Mouse (Mus musculus) thymus, adult 2 months (tissue): ENCODE data around the gene Daam2. TPM values are rescaled to one million over a fixed set of nuclear protein-coding genes. Genes with fewer than 3 reads are reported as not detected.

ENCODE experiments used
- DNase-seq: peaks from one replicate; pipeline ENCODE4 v3.0.0; 2021
- H3K27ac ChIP-seq: fragments of 200-500 bp; 2 replicates; pipeline ENCODE4 v1.5.1; 2012; ENCODE audit warnings: low read length, control low read depth; ENCODE audit not compliant: control insufficient read depth, insufficient read depth
- H3K27me3 ChIP-seq: fragments of 200-500 bp; 2 replicates; pipeline ENCODE4 v1.6.1; 2012; ENCODE audit warnings: mild to moderate bottlenecking, low read length, moderate library complexity, mixed read lengths; ENCODE audit not compliant: control insufficient read depth, insufficient read depth
- H3K36me3 ChIP-seq: fragments of 200-500 bp; 2 replicates; pipeline ENCODE4 v1.6.1; 2012; ENCODE audit warnings: mild to moderate bottlenecking, low read length, moderate library complexity; ENCODE audit not compliant: control insufficient read depth, insufficient read depth
- H3K4me1 ChIP-seq: fragments of 200-500 bp; replicated peaks from 2 replicates; pipeline ENCODE4 v1.6.1; 2012; ENCODE audit warnings: low read length; ENCODE audit not compliant: control insufficient read depth, insufficient read depth
- H3K4me3 ChIP-seq: fragments of 200-500 bp; 2 replicates; pipeline ENCODE4 v1.5.1; 2012; ENCODE audit warnings: mild to moderate bottlenecking, low read length, control low read depth, moderate library complexity; ENCODE audit not compliant: control insufficient read depth, insufficient read depth
- CTCF ChIP-seq: fragments of 200-500 bp; IDR thresholded peaks from 2 replicates; pipeline ENCODE4 v1.5.1; 2012; ENCODE audit warnings: mild to moderate bottlenecking, control low read depth, low read length, moderate library complexity, borderline replicate concordance; ENCODE audit not compliant: control insufficient read depth, poor library complexity, insufficient read depth; ENCODE audit errors: extremely low read depth
- POLR2A ChIP-seq: fragments of 200-500 bp; IDR thresholded peaks from 2 replicates; pipeline ENCODE4 v1.6.1; 2012; ENCODE audit warnings: mild to moderate bottlenecking, low read length, control low read depth, moderate library complexity; ENCODE audit not compliant: control insufficient read depth, poor library complexity, insufficient read depth; ENCODE audit errors: extremely low read depth
- WGBS: fragments of 180-500 bp; shearing (Covaris S2); methylation state at CpG from one replicate; pipeline ENCODE4 v1.1.7; 2018; 5-methylcytosine and 5-hydroxymethylcytosine counted together
- polyA plus RNA-seq: library from polyadenylated mRNA; depleted of rRNA; stranded (reverse); fragments of >200 nt; gene quantifications from 2 replicates; pipeline ENCODE4 v1.2.3, GENCODE M21; 2012

The Daam2 gene
- polyA plus RNA-seq, 1 experiment: 0.62 TPM

DNA sequence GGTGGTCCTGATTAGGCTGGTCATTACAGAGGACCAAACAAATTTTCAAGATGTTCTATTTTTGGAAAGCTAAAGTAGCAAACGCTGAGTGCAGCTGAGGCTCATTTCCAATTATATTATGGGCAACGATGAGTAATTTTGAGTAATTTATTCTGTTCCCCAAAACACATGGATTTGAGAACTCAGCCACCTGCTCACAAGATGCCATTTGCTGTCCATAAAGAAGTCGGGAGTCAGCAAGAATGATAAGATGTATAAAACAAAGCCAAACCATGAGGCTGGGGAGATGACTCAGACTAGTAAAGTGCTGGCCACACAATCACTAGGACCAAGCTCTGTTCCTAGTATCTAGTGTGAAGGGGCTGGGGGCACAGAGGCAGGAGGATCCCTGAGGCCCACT, 79.7 kb downstream of the Daam2 start:
- no peak for DNase-seq
- no peaks in the 10 kb centered on the region for H3K27me3 ChIP-seq
- H3K27ac ChIP-seq: no peak overlapping the region
- 91% methylated on average over 3 of the region's 3 CpGs for WGBS
- TF ChIP-seq CTCF: no peak
- no peak for TF ChIP-seq POLR2A
- no peak overlapping the region for H3K4me3 ChIP-seq
- H3K36me3 ChIP-seq: no peaks in the 10 kb centered on the region
- no peaks in the 10 kb centered on the region for H3K4me1 ChIP-seq

DNA sequence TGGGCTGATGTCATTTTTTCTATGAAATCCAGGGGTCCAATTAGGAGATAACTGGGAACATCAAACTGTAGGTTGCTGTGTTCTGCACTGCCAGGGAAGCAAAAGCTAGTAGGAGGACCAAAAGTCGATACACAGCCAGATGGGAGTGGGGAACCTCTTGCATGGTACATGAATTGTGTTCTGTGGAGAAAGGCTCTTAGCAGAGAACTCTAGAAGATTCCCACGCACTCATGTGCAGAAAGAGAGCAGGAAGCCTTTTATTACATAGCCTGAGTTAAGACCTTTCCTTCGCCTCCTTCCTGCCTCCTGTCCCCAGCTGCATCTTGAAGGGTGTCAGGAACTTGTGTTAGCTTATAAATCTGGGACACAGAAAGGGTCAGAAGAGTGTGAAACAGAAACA, 82.3 kb downstream of the Daam2 start:
- TF ChIP-seq CTCF (no peak), POLR2A (no peak)
- Histone ChIP-seq H3K4me3 (no peak overlapping the region), H3K4me1 (no peaks in the 10 kb centered on the region), H3K27ac (no peak overlapping the region), H3K36me3 (no peaks in the 10 kb centered on the region), H3K27me3 (no peaks in the 10 kb centered on the region)
- 51% methylated on average over 3 of the region's 3 CpGs for WGBS
- no peak for DNase-seq

DNA sequence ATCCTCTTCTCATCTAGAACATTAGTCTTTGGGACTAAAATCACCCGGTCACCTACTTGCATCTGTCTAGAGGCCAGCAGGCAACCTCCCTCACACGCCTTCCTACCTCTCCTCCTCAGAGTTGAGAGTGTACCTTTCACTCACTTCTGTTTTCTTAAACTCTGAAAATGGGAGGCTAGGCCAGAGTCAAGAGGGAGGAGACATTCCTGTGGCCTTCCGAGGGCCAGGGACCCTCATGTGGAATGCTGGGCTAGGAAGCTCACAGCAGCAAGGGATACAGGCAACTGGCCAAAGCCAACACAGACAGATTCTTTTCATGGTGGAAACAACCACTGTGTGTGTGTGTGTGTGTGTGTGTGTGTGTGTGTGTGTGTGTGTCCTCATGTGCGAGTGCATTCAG, 86.8 kb downstream of the Daam2 start:
- H3K4me1 ChIP-seq: no peaks in the 10 kb centered on the region
- TF ChIP-seq CTCF: no peak
- TF ChIP-seq POLR2A: no peak
- no peak overlapping the region for H3K27ac ChIP-seq
- H3K36me3 ChIP-seq: no peaks in the 10 kb centered on the region
- 85% methylated on average over 4 of the region's 4 CpGs for WGBS
- DNase-seq: no peak
- no peaks in the 10 kb centered on the region for H3K27me3 ChIP-seq
- H3K4me3 ChIP-seq: no peak overlapping the region

DNA sequence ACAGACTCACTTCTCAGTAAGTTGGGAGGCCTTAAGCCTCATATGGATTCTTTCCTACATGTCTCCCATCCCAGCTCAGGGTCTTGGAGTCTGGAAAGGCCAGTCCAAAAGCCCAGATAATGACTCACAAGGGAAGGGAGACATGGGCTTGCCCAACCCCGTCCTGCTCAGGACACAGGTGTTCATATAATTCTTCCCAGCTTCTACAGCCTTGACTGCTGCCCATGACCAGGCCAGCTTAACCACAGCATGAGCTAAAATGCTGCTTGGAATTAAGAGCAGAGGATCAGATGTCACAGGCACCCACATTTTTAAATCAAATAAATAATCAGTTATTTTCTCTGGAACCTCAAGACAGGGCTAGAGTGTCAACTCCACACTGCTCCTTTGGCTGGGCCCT, 89.0 kb downstream of the Daam2 start:
- Histone ChIP-seq H3K27me3 (no peaks in the 10 kb centered on the region), H3K4me1 (no peaks in the 10 kb centered on the region), H3K27ac (no peak overlapping the region), H3K36me3 (no peaks in the 10 kb centered on the region), H3K4me3 (no peak overlapping the region)
- DNase-seq: no peak
- 89% methylated on average over 1 of the region's 1 CpGs for WGBS
- TF ChIP-seq POLR2A: no peak
- TF ChIP-seq CTCF: no peak

DNA sequence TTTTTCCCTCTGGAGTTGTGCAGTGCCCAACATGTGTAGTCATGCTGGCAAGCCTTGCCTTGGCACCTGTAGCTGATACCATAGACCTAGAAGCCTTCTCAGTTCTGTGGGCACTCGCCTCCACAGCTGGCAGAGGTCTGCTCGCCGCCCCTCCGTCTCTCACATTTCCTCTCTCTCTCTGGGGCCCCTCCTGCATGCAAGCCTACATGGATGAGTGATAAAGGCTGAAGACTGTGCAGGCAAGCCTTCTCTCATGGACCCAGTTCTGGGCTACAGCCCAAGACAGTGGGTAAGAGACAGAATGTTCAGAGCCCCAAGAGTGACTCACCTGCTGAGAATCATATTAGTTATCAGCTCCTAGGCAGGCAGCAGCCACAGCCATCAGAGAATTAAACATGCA, 90.1 kb downstream of the Daam2 start:
- Histone ChIP-seq H3K27ac (no peak overlapping the region), H3K4me3 (no peak overlapping the region), H3K27me3 (no peaks in the 10 kb centered on the region), H3K36me3 (no peaks in the 10 kb centered on the region), H3K4me1 (no peaks in the 10 kb centered on the region)
- TF ChIP-seq CTCF (no peak), POLR2A (no peak)
- WGBS: 82% methylated on average over 4 of the region's 4 CpGs
- DNase-seq: no peak

DNA sequence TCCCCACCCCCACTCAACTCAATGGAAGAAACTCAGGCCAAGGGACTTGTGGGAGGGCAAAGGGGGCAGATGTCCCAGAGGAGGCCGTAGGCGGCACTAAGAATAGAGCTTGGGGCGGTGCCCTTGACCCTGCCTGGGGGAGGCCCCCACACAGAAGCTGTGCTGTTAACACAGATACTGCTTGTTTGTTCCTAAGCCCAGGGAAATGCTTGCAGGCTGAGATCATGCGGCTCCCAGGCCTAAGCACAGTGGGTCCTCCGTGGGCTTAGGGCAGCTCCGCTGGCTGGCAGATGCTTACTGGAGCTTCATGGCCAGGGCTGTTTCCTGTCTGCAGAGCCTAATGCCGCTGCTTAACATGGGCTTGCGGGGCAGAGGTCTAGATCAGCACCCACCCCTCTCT, 91.5 kb downstream of the Daam2 start:
- DNase-seq: no peak
- H3K27ac ChIP-seq: no peak overlapping the region
- H3K4me3 ChIP-seq: no peak overlapping the region
- no peaks in the 10 kb centered on the region for H3K27me3 ChIP-seq
- 79% methylated on average over 8 of the region's 8 CpGs for WGBS
- H3K36me3 ChIP-seq: no peaks in the 10 kb centered on the region
- TF ChIP-seq CTCF: no peak
- no peak for TF ChIP-seq POLR2A
- H3K4me1 ChIP-seq: no peaks in the 10 kb centered on the region

DNA sequence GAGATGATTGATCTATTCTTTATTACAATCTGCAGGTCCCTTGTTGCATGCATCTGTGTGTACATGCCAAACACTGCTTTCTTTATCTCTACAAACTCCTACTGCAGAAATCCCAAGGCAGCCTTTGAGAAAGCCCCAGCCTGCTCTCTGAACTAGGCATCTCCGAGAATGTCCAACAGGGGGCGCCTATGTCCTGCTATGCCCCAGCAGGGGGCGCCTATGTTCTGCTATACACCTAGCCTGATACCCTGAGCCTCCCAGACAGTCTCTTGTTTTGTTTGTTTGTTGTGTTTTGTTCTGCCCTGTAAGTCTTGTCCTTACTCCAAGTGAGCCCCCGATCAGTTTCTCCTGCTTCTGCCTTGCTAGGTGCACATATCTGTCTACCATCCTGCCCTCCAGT, 95.9 kb downstream of the Daam2 start:
- Histone ChIP-seq H3K4me1 (no peaks in the 10 kb centered on the region), H3K27ac (no peak overlapping the region), H3K36me3 (no peaks in the 10 kb centered on the region), H3K4me3 (no peak overlapping the region), H3K27me3 (no peaks in the 10 kb centered on the region)
- WGBS: 30% methylated on average over 4 of the region's 4 CpGs
- peak; percentile 48 for DNase-seq
- TF ChIP-seq CTCF (peak; percentile 76), POLR2A (no peak)
